Mouse (Mus musculus): ENCODE data around the gene Arhgef3. TPM values are rescaled to one million over a fixed set of nuclear protein-coding genes. Genes with fewer than 3 reads are reported as not detected.
A peak's percentile ranks its signal among the peaks of the same experiment; 100 is the strongest.

Gene Arhgef3
- polyA plus RNA-seq, 1 experiment from 2014 or later = 37.3 TPM

GRCm38 (mm10) chr14:27187025-27187424 lies 72.3 kb downstream of the Arhgef3 start:
- Histone ChIP-seq H3K4me2 (replicated peaks; ENCODE audit: low read depth, low read length) (no peak overlapping the region), H3K4me1 (ENCODE audit: insufficient read depth, low read depth, low read length) (peaks cover 7% of the 10 kb centered on the region; the same call in 1 of the 2 replicates), H3K4me3 (ENCODE audit: low read depth, low read length) (no peak overlapping the region), H3K9ac (replicated peaks; ENCODE audit: low read depth) (no peak overlapping the region), H3K9me3 (ENCODE audit: low read length) (no peaks in the 10 kb centered on the region), H3K36me3 (ENCODE audit: insufficient read depth, low read length) (no peaks in the 10 kb centered on the region), H3K27ac (ENCODE audit: low read length) (no peak overlapping the region), H3K27me3 (replicated peaks; ENCODE audit: insufficient read depth, low read length) (no peaks in the 10 kb centered on the region)
- peak; percentile 71 for ATAC-seq
- peak; percentile 82 for DNase-seq (ENCODE audit: low spot score)
- TF ChIP-seq CTCF (IDR thresholded peaks at IDR 0.05) (peak; percentile 94), EP300 (IDR thresholded peaks at IDR 0.05) (no peak)
- 10% methylated on average over 4 of the region's 4 CpGs for WGBS

DNA sequence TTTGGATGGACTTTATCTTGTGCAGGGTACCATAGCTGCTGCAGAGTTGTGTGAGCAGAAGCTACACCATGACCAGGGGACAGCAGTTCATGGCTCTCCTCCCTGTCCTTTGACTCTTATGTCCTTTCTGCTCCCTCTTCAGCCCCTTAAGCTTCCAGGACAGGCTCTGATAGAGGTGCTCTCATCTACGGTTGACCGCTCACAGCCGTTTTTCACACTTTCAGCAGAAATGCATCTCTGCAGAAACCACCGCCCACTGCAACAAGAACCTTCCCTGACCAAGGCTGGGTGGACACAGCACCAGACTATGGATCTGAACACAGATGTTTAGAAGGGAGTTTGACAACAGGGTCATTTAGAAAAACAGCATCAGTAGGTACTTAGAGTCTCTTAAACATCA lies 73.2 kb downstream of the Arhgef3 start:
- 75% methylated on average over 4 of the region's 4 CpGs for WGBS
- TF ChIP-seq CTCF (IDR thresholded peaks at IDR 0.05) = no peak
- no peak for TF ChIP-seq EP300 (IDR thresholded peaks at IDR 0.05)
- no peak for ATAC-seq

DNA sequence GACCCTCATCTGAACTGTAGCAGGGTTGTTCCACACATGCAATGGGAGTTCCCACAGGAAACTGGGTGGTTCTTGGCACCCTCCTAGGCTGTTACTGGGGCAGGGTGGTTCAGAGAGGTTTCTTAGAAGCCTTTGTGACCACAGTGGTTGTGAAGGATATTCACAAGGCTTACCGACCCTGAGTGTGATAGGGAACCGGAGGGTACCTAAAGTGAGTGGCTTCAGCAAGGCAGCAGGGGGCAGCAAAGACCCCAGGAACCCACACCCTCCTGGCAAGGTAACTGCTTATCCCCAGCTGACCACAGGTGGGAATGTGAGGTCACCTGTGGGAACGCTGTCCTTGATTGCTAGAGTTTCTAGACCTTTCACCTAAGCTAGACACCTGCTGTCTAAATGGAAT lies 77.8 kb downstream of the Arhgef3 start:
- ATAC-seq (peak; percentile 60), DNase-seq (ENCODE audit: low spot score) (peak; percentile 43)
- Histone ChIP-seq H3K9me3 (ENCODE audit: low read length) (no peaks in the 10 kb centered on the region), H3K27me3 (replicated peaks; ENCODE audit: insufficient read depth, low read length) (no peaks in the 10 kb centered on the region), H3K9ac (replicated peaks; ENCODE audit: low read depth) (no peak overlapping the region), H3K4me2 (replicated peaks; ENCODE audit: low read depth, low read length) (no peak overlapping the region), H3K27ac (ENCODE audit: low read length) (no peak overlapping the region), H3K36me3 (ENCODE audit: insufficient read depth, low read length) (no peaks in the 10 kb centered on the region), H3K4me3 (ENCODE audit: low read depth, low read length) (no peak overlapping the region), H3K4me1 (ENCODE audit: insufficient read depth, low read depth, low read length) (no peaks in the 10 kb centered on the region)
- 15% methylated on average over 3 of the region's 3 CpGs for WGBS
- TF ChIP-seq EP300 (IDR thresholded peaks at IDR 0.05) = no peak
- TF ChIP-seq CTCF (IDR thresholded peaks at IDR 0.05) = peak; percentile 72

More for the DNA sequence above, 73.2 kb downstream of the Arhgef3 start:
- no peak overlapping the region for H3K4me3 ChIP-seq (ENCODE audit: low read depth, low read length)
- no peaks in the 10 kb centered on the region for H3K36me3 ChIP-seq (ENCODE audit: insufficient read depth, low read length)
- H3K27ac ChIP-seq (ENCODE audit: low read length) = no peak overlapping the region
- no peak overlapping the region for H3K4me2 ChIP-seq (replicated peaks; ENCODE audit: low read depth, low read length)
- no peaks in the 10 kb centered on the region for H3K27me3 ChIP-seq (replicated peaks; ENCODE audit: insufficient read depth, low read length)
- H3K4me1 ChIP-seq (ENCODE audit: insufficient read depth, low read depth, low read length) = peaks cover 3% of the 10 kb centered on the region; the same call in 1 of the 2 replicates
- no peaks in the 10 kb centered on the region for H3K9me3 ChIP-seq (ENCODE audit: low read length)
- H3K9ac ChIP-seq (replicated peaks; ENCODE audit: low read depth) = no peak overlapping the region
- DNase-seq (ENCODE audit: low spot score) = no peak

DNA sequence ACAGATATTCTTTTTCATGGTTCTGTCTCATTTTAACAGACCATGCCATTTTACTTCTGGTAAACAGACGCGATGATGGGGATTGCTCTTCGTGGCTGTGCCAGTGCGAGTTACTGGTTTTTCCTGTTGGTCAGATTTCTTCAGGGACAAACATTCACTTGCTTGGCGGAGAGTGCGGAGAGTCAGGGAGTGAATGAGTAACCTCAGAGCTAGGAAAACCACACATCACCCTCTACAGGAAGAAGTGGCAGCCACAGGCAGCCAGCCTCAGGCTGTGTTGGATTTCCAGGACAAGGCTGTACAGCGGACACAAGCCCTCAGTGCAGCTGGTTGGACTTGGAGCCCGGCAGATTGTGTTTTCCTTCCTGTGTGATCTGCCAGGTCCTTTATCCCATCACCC lies 82.3 kb downstream of the Arhgef3 start:
- Histone ChIP-seq H3K4me1 (ENCODE audit: insufficient read depth, low read depth, low read length) (no peaks in the 10 kb centered on the region), H3K27me3 (replicated peaks; ENCODE audit: insufficient read depth, low read length) (no peaks in the 10 kb centered on the region), H3K27ac (ENCODE audit: low read length) (no peak overlapping the region), H3K9me3 (ENCODE audit: low read length) (no peaks in the 10 kb centered on the region), H3K36me3 (ENCODE audit: insufficient read depth, low read length) (no peaks in the 10 kb centered on the region), H3K9ac (replicated peaks; ENCODE audit: low read depth) (no peak overlapping the region), H3K4me3 (ENCODE audit: low read depth, low read length) (no peak overlapping the region), H3K4me2 (replicated peaks; ENCODE audit: low read depth, low read length) (no peak overlapping the region)
- TF ChIP-seq EP300 (IDR thresholded peaks at IDR 0.05) (no peak), CTCF (IDR thresholded peaks at IDR 0.05) (peak; percentile 33; the same call in 1 of the 2 replicates)
- DNase-seq (ENCODE audit: low spot score) = peak; percentile 52
- ATAC-seq = no peak; the same call in 1 of the 2 replicates
- WGBS = 54% methylated on average over 8 of the region's 8 CpGs

DNA sequence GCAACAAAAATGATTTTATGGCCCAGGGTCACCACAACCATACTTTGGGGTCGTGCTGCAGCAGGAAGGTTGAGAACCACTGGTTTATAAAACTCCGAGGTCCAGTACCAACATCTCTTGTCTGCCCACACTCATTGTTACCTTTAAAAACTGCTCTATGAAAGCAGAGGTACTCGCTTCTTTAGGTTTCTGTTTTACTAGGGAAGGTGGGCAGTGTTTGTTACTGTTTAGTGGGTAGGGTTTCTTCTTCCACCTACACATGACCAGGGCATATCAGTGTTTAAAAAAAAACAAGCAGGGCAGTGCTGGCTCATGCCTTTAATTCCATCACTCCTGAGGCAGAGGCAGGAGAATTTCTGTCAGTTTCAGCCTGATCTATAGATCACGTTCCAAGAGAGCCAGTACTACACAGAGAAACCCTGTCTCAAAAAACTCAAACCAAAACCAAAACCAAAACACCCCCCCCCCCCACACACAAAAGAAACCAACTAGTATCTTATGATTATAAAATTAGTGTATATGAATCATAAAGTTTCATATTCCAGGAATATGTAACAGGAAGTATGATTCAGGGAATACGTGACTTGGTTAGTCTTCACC lies 83.9 kb downstream of the Arhgef3 start:
- Histone ChIP-seq H3K36me3 (ENCODE audit: insufficient read depth, low read length) (no peaks in the 10 kb centered on the region), H3K9ac (replicated peaks; ENCODE audit: low read depth) (no peak overlapping the region), H3K4me1 (ENCODE audit: insufficient read depth, low read depth, low read length) (no peaks in the 10 kb centered on the region), H3K4me2 (replicated peaks; ENCODE audit: low read depth, low read length) (no peak overlapping the region), H3K27ac (ENCODE audit: low read length) (no peak overlapping the region), H3K4me3 (ENCODE audit: low read depth, low read length) (no peak overlapping the region), H3K27me3 (replicated peaks; ENCODE audit: insufficient read depth, low read length) (no peaks in the 10 kb centered on the region), H3K9me3 (ENCODE audit: low read length) (no peaks in the 10 kb centered on the region)
- ATAC-seq (no peak), DNase-seq (ENCODE audit: low spot score) (no peak)
- WGBS = 91% methylated on average over 5 of the region's 5 CpGs
- no peak for TF ChIP-seq EP300 (IDR thresholded peaks at IDR 0.05)
- no peak for TF ChIP-seq CTCF (IDR thresholded peaks at IDR 0.05)

DNA sequence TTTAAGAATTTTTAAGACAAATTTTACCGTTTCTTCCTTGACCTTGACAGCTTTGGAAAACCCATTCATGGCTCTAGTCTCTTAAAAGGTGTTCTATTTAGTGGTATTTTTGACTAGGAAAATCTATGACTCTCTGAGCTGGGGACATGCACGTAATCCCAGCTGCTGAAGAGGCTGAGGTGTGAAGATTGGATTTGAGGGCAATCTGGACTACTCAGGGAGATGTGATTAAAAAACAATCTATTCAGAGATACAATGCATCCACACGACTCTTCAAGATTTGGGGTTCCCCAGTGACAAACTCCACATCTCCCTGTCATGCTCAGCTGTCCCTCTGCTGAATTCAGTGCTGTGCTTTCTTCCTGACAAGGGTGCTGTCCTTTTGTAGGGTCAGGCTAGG lies 84.4 kb downstream of the Arhgef3 start:
- no peaks in the 10 kb centered on the region for H3K9me3 ChIP-seq (ENCODE audit: low read length)
- H3K9ac ChIP-seq (replicated peaks; ENCODE audit: low read depth) = no peak overlapping the region
- no peaks in the 10 kb centered on the region for H3K27me3 ChIP-seq (replicated peaks; ENCODE audit: insufficient read depth, low read length)
- H3K4me2 ChIP-seq (replicated peaks; ENCODE audit: low read depth, low read length) = no peak overlapping the region
- ATAC-seq = no peak
- TF ChIP-seq EP300 (IDR thresholded peaks at IDR 0.05) = no peak
- no peak for TF ChIP-seq CTCF (IDR thresholded peaks at IDR 0.05)
- no peaks in the 10 kb centered on the region for H3K36me3 ChIP-seq (ENCODE audit: insufficient read depth, low read length)
- H3K4me3 ChIP-seq (ENCODE audit: low read depth, low read length) = no peak overlapping the region
- 79% methylated on average over 3 of the region's 3 CpGs for WGBS
- no peak for DNase-seq (ENCODE audit: low spot score)
- no peak overlapping the region for H3K27ac ChIP-seq (ENCODE audit: low read length)
- H3K4me1 ChIP-seq (ENCODE audit: insufficient read depth, low read depth, low read length) = no peaks in the 10 kb centered on the region

All from lung, postnatal 0 days (tissue).